Comparison of ENCODE assay signal across 1 mouse cellular context in the genomic region with DNA sequence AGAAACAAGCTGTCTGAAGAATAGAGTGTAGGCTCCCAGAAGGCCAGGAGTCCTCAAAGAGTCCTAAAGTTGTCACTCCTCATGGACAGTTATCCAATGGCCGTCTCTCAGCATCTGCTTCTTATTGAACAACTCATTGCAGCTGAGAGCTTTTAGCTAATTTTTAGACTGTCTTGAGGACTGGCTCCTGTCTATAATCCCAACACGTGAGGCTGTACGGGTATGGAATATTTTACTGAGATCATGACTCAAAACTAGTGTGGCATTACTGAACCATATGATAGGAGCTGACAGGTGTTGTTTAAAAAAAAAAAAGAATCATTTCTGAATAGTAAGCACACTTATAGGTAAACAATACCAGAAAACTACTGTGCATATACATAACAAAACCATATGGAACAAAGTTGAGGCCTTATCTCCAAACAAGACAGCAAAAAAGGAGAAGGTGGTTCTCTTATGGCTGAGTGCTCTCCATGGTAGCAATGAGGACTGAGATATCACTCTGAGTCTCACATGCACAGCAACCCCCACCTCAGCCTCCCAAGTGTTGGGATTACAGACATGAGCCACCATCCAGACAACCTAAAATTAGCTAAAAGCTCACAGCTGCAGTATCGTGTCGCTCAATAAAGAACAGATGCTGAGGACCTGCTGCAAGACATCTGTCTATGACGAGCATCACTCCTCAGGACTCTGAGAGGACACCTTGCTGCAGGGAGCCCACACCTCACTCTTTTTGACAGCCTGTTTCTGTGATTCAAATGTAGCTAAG.
A peak's percentile ranks its signal among the peaks of the same experiment; 100 is the strongest.
TF ChIP-seq lines count a peak whose summit lies in the region.

No protein-coding gene starts in this region.

TF ChIP-seq in MEL, 35 proteins besides CTCF, POLR2A, EP300 and RAD21 (continued from another document):
- TF ChIP-seq ETS1 (IDR thresholded peaks at IDR 0.05; ENCODE audit: low read depth, low read length) (peak; percentile 67), UBTF (IDR thresholded peaks at IDR 0.05; ENCODE audit: borderline replicate concordance, insufficient read depth, low read depth, low read length) (no peak), ELF1 (IDR thresholded peaks at IDR 0.05; ENCODE audit: low read depth, low read length) (no peak), POLR2AphosphoS2 (IDR thresholded peaks at IDR 0.05; ENCODE audit: low read length) (no peak), ZMIZ1 (IDR thresholded peaks at IDR 0.05; ENCODE audit: low read depth, low read length) (no peak), MXI1 (IDR thresholded peaks at IDR 0.05; ENCODE audit: low read depth, low read length) (peak; percentile 90), NRF1 (IDR thresholded peaks at IDR 0.05; ENCODE audit: insufficient read depth, low read depth, low read length, poor library complexity, severe bottlenecking) (no peak), MEF2A (IDR thresholded peaks at IDR 0.05; ENCODE audit: extremely low read depth, insufficient replicate concordance, low read depth, low read length, poor library complexity, severe bottlenecking) (no peak), USF2 (IDR thresholded peaks at IDR 0.05; ENCODE audit: borderline replicate concordance in 1 of 2, insufficient read depth in 1 of 2, low read depth in 1 of 2, low read length in 2 of 2) (no peak), ZKSCAN1 (IDR thresholded peaks at IDR 0.05; ENCODE audit: low read depth, low read length) (no peak), MAZ (IDR thresholded peaks at IDR 0.05; ENCODE audit: low read depth, low read length) (0 out of 2 replicates have a peak, but pooled peaks have one; percentile 40)
TF ChIP-seq in MEL: peak in this region for 7.
